Mouse (Mus musculus) retina, postnatal 1 day (tissue): Measurements from ENCODE around the gene Cd52.
A peak's percentile ranks its signal among the peaks of the same experiment; 100 is the strongest.

ENCODE experiments used
- DNase-seq: peaks from one replicate; pipeline ENCODE4 v3.0.0-alpha.2; 2012

Gene Cd52

DNA sequence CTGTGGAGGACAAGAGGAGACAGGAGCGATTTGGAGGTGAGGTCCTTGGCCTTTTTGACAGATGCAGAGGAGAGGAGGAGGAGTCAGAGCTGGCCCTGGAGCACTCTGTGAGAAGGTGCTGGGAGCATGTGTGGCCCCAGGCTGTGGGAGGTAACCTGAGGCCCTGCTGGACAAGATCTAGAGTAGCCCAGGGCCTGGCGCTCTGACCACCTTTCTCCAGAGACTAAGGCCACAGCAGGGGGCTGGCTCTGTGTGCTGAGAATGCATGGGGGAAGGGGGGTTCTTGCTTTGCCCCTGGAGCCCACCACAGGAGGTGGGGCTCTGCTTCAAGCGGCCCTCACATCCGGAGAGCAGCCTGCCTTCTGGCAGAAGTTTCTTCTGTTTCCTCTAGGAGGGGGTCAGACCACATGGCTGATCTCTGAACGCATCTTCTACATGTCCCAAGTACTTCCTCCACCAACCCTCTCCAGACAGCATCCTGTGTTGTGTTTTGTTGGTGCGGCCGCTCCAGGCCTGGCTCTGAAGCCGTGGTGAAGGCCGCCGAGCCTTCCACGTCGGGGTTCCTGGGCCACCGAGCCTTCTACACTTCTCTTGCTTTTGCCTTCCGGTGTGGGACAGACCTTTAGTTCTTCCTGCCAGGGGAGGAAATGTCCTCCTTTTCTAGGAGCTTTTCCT lies 23.4 kb upstream of the Cd52 start:
- no peak for DNase-seq

GRCm38 (mm10) chr4:134117012-134117411 lies 22.1 kb upstream of the Cd52 start:
- no peak for DNase-seq

- no peak for DNase-seq
Observed at GRCm38 (mm10) chr4:134116501-134116900, 21.6 kb upstream of the Cd52 start.

- DNase-seq = no peak
Observed at GRCm38 (mm10) chr4:134115215-134116144, 20.6 kb upstream of the Cd52 start.

GRCm38 (mm10) chr4:134114038-134114437 lies 19.2 kb upstream of the Cd52 start:
- no peak for DNase-seq

DNA sequence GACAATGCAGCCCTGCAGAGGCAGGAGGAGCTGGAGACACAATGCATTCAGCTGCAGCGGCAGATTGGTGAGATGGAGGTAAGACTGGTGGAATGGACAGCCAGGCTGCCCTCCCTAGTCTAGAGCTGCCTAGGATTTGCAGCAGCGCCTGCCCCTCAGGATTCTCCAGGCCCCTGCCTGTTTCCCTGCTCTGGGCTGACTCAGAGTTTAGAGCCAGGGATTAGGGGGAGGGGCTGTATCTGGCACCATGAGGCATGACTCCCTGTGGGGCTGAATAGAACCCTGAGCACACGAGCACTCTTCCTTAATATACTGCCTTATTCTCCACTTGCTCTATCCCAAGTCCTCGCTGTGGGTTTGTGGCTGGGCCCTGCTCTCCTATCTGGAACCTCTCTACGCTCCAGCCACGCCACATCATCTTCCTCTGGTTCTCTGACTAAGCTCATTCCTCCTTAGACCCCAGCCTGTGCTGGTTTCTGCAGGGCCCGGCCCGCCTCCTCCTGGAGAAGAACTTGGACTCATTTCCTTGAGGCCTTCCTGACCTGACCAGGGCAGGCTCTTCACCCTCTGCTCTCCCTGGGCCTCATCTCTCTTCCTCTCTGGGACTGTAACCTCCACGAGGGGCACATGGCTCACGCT lies 18.6 kb upstream of the Cd52 start:
- DNase-seq = peak; percentile 63

DNA sequence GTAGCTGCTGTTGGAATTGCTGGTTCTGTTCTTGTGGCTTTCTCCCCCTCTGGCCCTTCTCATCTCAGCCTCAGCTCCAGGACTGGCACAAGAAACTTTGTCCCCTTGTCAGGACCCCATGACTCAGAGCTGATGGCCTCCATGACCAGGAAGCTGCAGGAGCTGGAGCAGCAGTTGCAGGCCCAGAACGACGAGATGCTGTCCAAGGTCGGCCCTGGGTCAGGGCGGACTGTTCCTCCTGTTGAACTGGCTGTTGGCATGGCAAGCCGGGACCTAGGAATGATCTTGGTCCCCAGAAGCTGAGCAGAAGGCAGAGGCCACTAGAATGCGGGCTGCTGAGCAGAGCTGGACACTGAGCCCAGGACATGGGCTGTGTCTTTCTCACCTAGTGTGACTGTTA lies 17.5 kb upstream of the Cd52 start:
- no peak for DNase-seq

GRCm38 (mm10) chr4:134110653-134111052 lies 15.8 kb upstream of the Cd52 start:
- no peak for DNase-seq

- DNase-seq = no peak
Observed at GRCm38 (mm10) chr4:134108196-134108595, 13.3 kb upstream of the Cd52 start.

- no peak for DNase-seq
Observed at GRCm38 (mm10) chr4:134107730-134108129, 12.8 kb upstream of the Cd52 start.

DNA sequence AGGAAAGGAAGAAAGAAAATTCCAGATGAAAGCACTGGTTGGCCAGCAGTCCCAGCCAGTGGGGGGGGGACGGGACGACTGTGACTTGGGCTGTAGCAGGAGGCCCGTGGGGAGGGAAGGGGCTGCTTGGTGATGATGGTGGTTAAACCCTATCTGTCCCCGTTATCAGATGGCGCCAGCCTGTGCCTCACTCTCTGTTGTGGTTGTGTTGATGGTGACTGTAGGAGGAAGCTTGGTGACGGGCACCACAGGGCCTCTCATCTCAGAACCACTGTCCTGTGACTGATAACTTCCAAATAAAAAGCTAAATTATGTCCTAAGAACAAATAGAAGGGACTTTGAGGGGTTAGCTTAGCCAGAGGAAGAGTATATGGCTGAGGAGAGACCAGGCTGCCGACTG lies 11.2 kb upstream of the Cd52 start:
- DNase-seq = no peak

DNA sequence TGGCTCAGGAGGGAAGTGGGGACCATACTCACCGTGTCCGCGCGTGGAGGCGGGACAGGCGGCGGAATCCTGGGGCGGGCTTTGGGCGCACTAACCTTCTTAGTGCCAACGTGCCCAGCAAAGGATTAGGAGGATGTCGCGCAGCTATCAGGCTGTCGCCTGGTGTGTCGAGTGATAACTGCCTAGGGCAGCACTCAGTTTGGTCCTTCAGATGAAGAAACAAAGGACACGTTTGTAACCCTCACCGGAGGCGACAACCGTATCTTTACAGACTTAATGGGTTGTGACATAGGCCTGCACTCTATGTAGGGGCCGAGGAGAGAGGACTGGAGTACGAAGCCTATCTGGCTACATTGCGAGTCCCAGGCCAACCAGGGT lies 7.8 kb upstream of the Cd52 start:
- no peak for DNase-seq

DNA sequence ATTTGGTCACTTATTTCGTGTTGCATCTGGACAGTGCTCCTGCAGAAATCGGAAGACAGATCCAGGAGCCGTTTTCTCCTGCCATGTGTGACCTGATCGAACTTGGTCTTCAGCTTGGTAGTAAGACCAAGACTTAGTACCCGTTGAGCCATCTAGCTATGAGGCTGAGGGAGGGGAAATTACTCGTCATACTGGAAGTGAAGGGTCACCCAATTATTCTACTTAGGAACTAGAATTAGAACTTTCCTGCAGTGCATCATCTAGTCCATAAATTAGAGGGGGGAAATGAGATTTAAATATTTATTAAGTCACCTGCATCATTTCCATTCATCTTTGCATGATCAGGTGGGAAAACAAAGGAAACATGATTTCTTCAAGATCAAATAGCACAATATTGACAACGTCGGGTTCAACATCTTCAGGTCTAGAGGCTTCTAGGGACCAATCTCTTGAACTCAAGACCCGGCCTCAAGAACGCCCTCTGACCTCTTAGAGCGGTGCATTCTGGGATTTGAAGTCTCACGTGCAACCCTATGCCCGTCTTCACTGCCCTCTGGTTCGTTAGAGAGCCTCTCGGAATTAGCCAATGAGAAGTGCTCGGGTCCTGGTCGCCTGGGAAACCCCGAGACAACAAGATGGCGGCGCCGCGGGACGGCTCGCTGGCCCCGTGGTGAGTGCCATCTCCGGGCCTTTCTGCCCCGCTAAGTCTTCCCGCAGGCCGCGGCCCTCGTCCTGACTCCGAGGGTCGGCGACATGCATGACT lies 7.3 kb upstream of the Cd52 start, which contains the start of gene Ubxn11:
Gene Ubxn11, plus strand, starts transcription at position 592 of the 763 bp plus-strand sequence.
- peak; percentile 96 for DNase-seq

DNA sequence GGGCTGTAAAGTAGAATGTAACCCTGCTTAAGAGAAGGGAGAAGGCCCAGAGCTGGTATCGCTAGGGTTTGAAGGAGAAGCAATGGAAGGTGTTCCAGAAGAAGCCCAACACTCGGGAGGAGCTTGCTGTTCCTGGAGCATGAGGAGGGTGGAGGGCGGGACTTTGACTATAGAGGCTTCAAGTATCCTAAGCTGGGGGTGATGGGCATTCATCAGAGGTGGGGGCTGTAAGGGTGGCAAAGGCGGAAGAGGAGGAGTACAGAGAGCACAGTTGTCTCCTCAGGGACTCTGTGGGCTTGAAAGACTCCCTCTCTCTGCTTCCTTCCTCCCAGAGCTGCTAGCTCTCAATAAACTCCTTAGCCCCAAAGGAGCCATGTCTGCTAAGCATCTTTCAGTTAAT lies 5.4 kb upstream of the Cd52 start:
- no peak for DNase-seq

DNA sequence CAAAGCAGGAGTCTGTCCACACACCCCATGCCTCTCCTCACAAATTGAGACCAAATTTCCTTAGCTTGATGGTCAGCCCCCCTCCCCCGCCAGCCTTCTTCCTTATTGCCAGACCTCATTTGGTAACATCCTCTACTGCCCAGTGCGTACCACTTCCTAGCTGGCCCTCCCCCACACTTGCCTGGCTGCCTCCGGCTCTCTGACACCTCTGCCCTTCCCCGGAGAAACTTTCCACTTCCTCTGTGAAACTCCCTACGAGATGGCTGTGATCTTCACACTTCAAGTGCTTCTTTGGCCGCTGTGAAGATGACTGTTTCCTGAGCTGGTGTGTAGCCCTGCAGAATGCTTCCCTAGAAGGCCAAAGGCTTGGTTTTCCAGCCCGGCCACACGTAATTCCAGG lies 3.7 kb upstream of the Cd52 start:
- DNase-seq = no peak

- no peak for DNase-seq
Observed at GRCm38 (mm10) chr4:134097015-134097608, 2.2 kb upstream of the Cd52 start.

DNA sequence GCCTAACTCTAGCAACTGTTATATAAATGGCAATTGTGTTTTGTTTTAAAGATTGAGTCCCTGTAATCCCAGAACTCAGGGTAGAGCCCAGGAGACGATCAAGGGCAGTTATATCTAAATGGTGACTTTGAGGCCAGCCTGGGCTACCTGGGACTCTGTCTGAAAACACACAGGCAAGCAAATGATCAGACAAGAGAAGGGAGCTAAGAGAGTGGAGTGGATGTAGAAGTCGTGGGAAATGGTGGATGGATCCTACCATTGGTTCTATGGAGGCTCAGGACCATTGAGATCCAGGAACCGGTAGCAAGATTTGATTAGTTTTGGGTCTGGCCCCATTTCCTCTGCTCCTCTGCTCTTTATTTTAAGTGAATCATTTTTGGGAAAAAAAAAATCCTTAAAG lies 1.2 kb upstream of the Cd52 start:
- DNase-seq = no peak

DNA sequence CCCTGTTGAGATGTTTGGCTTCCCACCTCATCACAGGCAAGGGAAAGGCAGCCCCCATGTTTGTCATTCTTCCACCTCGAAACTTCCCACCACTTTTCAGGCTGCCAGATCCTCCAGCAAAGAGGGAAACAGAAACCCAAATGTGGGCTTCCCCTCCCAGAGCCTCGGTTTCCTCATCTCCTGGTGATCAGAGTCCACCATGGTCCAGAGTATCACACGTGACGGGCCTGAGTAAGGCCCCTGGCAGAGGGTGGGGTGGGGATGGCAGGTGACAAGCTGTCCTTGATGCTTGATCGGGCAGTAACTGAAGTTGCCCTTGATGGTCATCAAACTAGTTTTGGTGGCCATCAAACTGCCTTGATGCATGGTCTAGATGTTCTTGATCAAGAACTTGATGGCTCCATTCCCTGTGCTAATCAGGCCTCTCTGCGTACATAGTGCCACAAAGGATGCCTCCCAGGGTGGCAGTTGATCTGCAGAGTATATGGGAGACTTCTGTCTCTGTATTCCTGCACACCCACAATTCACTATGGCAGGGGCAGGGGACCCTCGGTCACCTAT lies 798 bp downstream of the Cd52 start:
- DNase-seq = no peak

DNA sequence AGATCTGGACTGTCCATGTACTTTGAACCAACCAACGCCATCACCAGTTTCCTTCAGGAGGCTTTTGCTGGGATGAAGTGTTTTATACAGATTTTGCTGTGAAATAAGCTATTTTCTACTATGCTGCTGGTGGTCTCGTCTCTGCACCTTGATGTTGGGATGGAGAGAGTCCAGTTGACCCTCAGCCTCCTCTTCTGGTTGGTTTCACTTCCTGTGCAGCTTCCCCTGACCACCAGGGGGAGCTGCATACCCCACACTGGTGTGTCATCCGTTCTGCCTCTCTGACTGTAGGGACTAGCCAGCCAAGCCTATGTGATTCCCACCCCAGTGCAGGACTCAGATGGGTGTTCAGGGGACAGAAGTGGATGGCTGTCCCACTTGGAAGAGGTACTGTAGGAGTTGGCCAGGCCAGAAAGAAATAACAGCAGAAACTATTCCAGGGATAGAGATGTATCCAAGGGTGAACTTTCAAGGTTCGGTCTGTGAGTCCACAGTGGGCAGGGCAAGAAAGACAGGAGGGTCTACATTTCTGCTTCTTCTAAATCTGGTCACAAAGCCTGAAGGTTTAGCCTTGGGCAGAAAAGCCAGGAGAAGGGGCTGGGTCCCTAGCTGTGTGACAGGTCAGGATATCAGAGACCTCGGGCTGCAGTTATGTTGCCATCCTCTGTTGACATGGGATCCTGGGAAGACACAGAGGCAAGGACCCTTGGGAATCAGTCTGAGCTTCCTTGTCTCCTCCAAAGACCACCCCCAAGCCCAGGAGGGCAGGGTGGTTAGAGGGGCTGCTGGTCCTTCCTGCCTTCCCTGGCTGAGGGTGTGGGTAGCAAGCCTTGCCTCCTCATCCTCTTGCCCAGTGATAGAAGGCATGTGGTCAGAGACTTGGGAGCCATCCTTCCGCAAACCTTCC lies 2.2 kb downstream of the Cd52 start:
- DNase-seq = peak; percentile 69

DNA sequence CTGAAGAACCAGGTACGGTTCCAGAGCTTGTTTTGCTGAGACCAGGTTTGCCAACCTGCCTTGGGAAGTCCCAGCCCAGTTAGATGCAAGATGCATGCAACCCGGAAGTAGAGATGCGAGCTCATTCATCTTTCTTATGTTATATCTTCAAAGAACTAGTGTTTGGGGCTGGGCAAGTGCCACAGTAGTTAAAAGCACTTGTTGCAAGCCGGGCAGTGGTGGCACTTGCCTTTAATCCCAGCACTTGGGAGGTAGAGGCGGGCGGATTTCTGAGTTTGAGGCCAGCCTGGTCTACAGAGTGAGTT lies 3.7 kb downstream of the Cd52 start:
- no peak for DNase-seq

GRCm38 (mm10) chr4:134090521-134091224 lies 4.2 kb downstream of the Cd52 start:
- DNase-seq = no peak
